Mouse (Mus musculus) liver, postnatal 0 days (tissue): ENCODE measurements around the gene Olfr1065. TPM values are rescaled to one million over a fixed set of nuclear protein-coding genes. Genes with fewer than 3 reads are reported as not detected.

Source experiments
- ATAC-seq: fragments of 200-750 bp; cut with Nextera tagmentation; 2 replicates; pipeline ENCODE4 v1.8.0; 2017; ENCODE audit warnings: mild to moderate bottlenecking, moderate library complexity
- DNase-seq: peaks from one replicate; pipeline ENCODE4 v3.0.0-alpha.2; 2016
- H3K27ac ChIP-seq: fragments of 300-500 bp; sonication (generic); 2 replicates; pipeline ENCODE4 v1.5.1; 2014; ENCODE audit warnings: antibody characterized with exemption, moderate library complexity, mild to moderate bottlenecking, low read depth
- H3K27me3 ChIP-seq: fragments of 300-500 bp; sonication (generic); 2 replicates; pipeline ENCODE4 v1.6.1; 2014; ENCODE audit warnings: low read length, control low read depth, mixed read lengths; ENCODE audit not compliant: insufficient read depth
- H3K36me3 ChIP-seq: fragments of 300-500 bp; sonication (generic); replicated peaks from 2 replicates; pipeline ENCODE4 v1.6.1; 2014; ENCODE audit warnings: mild to moderate bottlenecking, control low read depth, low read length, moderate library complexity, mixed read lengths; ENCODE audit not compliant: insufficient read depth
- H3K4me1 ChIP-seq: fragments of 300-500 bp; sonication (generic); 2 replicates; pipeline ENCODE4 v1.6.1; 2014; ENCODE audit warnings: antibody characterized with exemption, mild to moderate bottlenecking, control low read depth; ENCODE audit not compliant: insufficient read depth
- H3K4me2 ChIP-seq: fragments of 300-500 bp; sonication (generic); 2 replicates; pipeline ENCODE4 v1.6.1; 2014; ENCODE audit warnings: low read depth, mild to moderate bottlenecking, low read length, moderate library complexity, mixed read lengths
- H3K4me3 ChIP-seq: fragments of 300-500 bp; sonication (generic); 2 replicates; pipeline ENCODE4 v1.5.1; 2014; ENCODE audit warnings: low read depth, low read length
- H3K9ac ChIP-seq: fragments of 300-500 bp; sonication (generic); replicated peaks from 2 replicates; pipeline ENCODE4 v1.6.1; 2014; ENCODE audit warnings: mild to moderate bottlenecking, moderate library complexity
- H3K9me3 ChIP-seq: fragments of 300-500 bp; sonication (generic); 2 replicates; pipeline ENCODE4 v1.6.1; 2016; ENCODE audit warnings: mild to moderate bottlenecking, control low read depth, low read length, mixed read lengths
- CTCF ChIP-seq: sonication (generic); IDR thresholded peaks from 2 replicates; pipeline ENCODE4 v1.5.1; 2016; ENCODE audit warnings: antibody characterized with exemption, low read depth
- EP300 ChIP-seq: IDR thresholded peaks from 2 replicates; pipeline ENCODE4 v1.6.1; 2016; ENCODE audit warnings: antibody characterized with exemption, low read depth, mild to moderate bottlenecking
- WGBS: fragments of 180-500 bp; shearing (Covaris S2); extraction: QIAGEN DNeasy Blood & Tissue Kit; methylation state at CpG from one replicate; pipeline ENCODE4 v1.1.7; 2014; ENCODE audit not compliant: insufficient replicate concordance; 5-methylcytosine and 5-hydroxymethylcytosine counted together
- polyA plus RNA-seq: library from polyadenylated mRNA; unstranded; fragments of >200 nt; fragmentation: Nextera tagmentation; extraction: Ambion mirVana; gene quantifications from 2 replicates; pipeline ENCODE4 v1.2.1, GENCODE M21; 2015

Gene Olfr1065
- polyA plus RNA-seq, 1 experiment from 2014 or later = not detected

- 61% methylated on average over 1 of the region's 1 CpGs for WGBS
- ATAC-seq = no peak
- TF ChIP-seq CTCF (no peak), EP300 (no peak)
These were observed 36.4 kb downstream of the Olfr1065 start, which contains the start of gene Olfr1061 for GRCm38 (mm10) chr2:86413950-86414349. Olfr1061 (minus strand) TSS chr2:86414050.

DNA sequence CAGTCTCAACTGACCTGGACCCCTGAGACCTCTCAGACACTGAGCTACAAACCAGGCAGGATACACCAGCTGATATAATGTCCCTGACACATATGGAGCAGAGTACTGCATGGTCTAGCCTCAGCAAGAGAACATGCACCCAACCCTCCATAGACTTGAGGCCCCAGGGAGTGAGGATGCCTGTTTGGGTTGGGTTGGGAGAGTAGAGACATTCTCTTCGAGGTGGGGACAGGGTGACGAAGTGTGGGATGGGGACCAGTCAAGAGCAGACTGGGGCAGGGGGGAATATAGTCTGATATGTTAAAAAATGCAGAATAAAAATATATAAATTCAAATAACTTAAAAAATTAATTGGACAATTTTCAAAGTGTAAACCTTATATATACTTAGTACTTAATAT is 55.3 kb downstream of the Olfr1065 start:
- Histone ChIP-seq H3K4me3 (no peak overlapping the region), H3K4me2 (no peak overlapping the region), H3K27ac (no peak overlapping the region), H3K9ac (no peak overlapping the region), H3K27me3 (no peaks in the 10 kb centered on the region), H3K36me3 (no peaks in the 10 kb centered on the region), H3K9me3 (no peaks in the 10 kb centered on the region), H3K4me1 (no peaks in the 10 kb centered on the region)
- TF ChIP-seq CTCF (no peak), EP300 (no peak)
- WGBS = 66% methylated on average over 2 of the region's 2 CpGs
- ATAC-seq (no peak), DNase-seq (no peak)

More at GRCm38 (mm10) chr2:86413950-86414349, 36.4 kb downstream of the Olfr1065 start, which contains the start of gene Olfr1061:
- Histone ChIP-seq H3K27ac (no peak within 1 kb of the TSS), H3K9ac (no peak within 1 kb of the TSS), H3K4me2 (no peak within 1 kb of the TSS), H3K9me3 (no peaks in the 10 kb centered on the region), H3K27me3 (no peaks in the 10 kb centered on the region), H3K4me3 (no peak within 1 kb of the TSS), H3K36me3 (no peaks in the 10 kb centered on the region), H3K4me1 (no peaks in the 10 kb centered on the region)
- no peak for DNase-seq

Other genes with a start within 250 kb of the Olfr1065 start
- not detected in 2 replicates for gene Olfr1045, start 247.6 kb downstream of the Olfr1065 start, polyA plus RNA-seq
- gene Olfr1046, start 231.3 kb downstream of the Olfr1065 start, polyA plus RNA-seq = not detected in 2 replicates
- not detected in 2 replicates for gene Olfr1047, start 219.2 kb downstream of the Olfr1065 start, polyA plus RNA-seq
- not detected in 2 replicates for gene Olfr1048, start 210.3 kb downstream of the Olfr1065 start, polyA plus RNA-seq
- not detected in 2 replicates for gene Olfr1049, start 192.3 kb downstream of the Olfr1065 start, polyA plus RNA-seq
- not detected in 2 replicates for gene Olfr1051, start 171.5 kb downstream of the Olfr1065 start, polyA plus RNA-seq
- gene Olfr1052, start 158.1 kb downstream of the Olfr1065 start, polyA plus RNA-seq = not detected in 2 replicates
- not detected in 2 replicates for gene Olfr1053, start 135.3 kb downstream of the Olfr1065 start, polyA plus RNA-seq
- gene Olfr1054, start 115.2 kb downstream of the Olfr1065 start, polyA plus RNA-seq = not detected in 2 replicates
- gene Olfr1055, start 100.3 kb downstream of the Olfr1065 start, polyA plus RNA-seq = not detected in 2 replicates
- not detected in 2 replicates for gene Olfr1056, start 88.1 kb downstream of the Olfr1065 start, polyA plus RNA-seq
- gene Olfr1057, start 72.2 kb downstream of the Olfr1065 start, polyA plus RNA-seq = not detected in 2 replicates
- not detected in 2 replicates for gene Olfr1058, start 62.0 kb downstream of the Olfr1065 start, polyA plus RNA-seq
- not detected in 2 replicates for gene Olfr1061, start 36.5 kb downstream of the Olfr1065 start, polyA plus RNA-seq
- gene Olfr1062, start 23.8 kb downstream of the Olfr1065 start, polyA plus RNA-seq = not detected in 2 replicates
- not detected in 2 replicates for gene Olfr1066, start 5.7 kb upstream of the Olfr1065 start, polyA plus RNA-seq
- not detected in 2 replicates for gene Olfr228, start 36.8 kb upstream of the Olfr1065 start, polyA plus RNA-seq
- not detected in 2 replicates for gene Olfr1076, start 57.9 kb upstream of the Olfr1065 start, polyA plus RNA-seq
- not detected in 2 replicates for gene Olfr1079, start 91.9 kb upstream of the Olfr1065 start, polyA plus RNA-seq
- not detected in 2 replicates for gene Olfr1080, start 107.6 kb upstream of the Olfr1065 start, polyA plus RNA-seq
- gene Olfr1082, start 148.4 kb upstream of the Olfr1065 start, polyA plus RNA-seq = not detected in 2 replicates
- not detected in 2 replicates for gene Olfr1084, start 189.1 kb upstream of the Olfr1065 start, polyA plus RNA-seq
- gene Olfr1085, start 211.4 kb upstream of the Olfr1065 start, polyA plus RNA-seq = not detected in 2 replicates
- not detected in 2 replicates for gene Olfr1086, start 229.5 kb upstream of the Olfr1065 start, polyA plus RNA-seq
- not detected in 2 replicates for gene Olfr1087, start 247.8 kb upstream of the Olfr1065 start, polyA plus RNA-seq